ENCODE assay signal across 20 mouse cellular contexts in the genomic region with DNA sequence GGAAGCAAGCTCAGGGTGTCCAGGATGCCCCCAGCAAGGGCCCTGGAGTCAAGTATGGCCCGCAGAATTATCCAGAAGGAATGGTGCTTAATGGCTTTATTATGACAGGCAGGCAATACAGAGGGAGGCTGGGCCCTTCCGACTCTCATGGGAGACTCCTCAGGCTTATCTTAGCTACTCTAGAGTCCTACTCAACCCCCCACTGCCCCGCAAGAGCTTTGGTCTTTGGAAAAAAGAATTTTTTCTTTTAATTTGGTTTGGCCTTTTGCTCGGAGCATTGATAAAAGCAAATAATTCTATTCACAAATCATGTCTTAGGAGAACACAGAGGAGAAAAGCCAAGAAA. TPM values are rescaled to one million over a fixed set of nuclear protein-coding genes. Genes with fewer than 3 reads are reported as not detected.
DNase-seq lines count a peak whose midpoint lies in the region; ATAC-seq lines count a peak whose summit lies in the region.
"Had no signal": no experiment of that assay in that cellular context is flagged by ENCODE, and none has a peak within 500 bp of the region (broad histone marks: within the 10 kb centered on the region; RNA-seq: fewer than 3 reads in every experiment).

No protein-coding gene starts in this region.

- WGBS in hindbrain, embryonic 10.5 days, result 61% methylated on average over 4 of the region's 4 CpGs
- 48% methylated on average over 4 of the region's 4 CpGs for WGBS in hindbrain, embryonic 14.5 days
- WGBS in lung, embryonic 16.5 days, result 13% methylated on average over 4 of the region's 4 CpGs

- DNase-seq in hindbrain, embryonic 10.5 days (ENCODE audit: low spot score), result no peak
- DNase-seq in hindbrain, embryonic 14.5 days (ENCODE audit: low spot score), result no peak
- DNase-seq in kidney, postnatal 10 days, result peak; percentile 32
- DNase-seq in kidney, adult 18-20 months, result no peak
- DNase-seq in lung, postnatal 4 days, result no peak
- DNase-seq in spleen, postnatal 14 days (ENCODE audit: low spot score in 2 of 2), result no peak
- DNase-seq: adrenal gland, adult 8-10 months; B cell, adult 2 months; cerebellum, adult 11 months; embryo, embryonic 11 days; gastrocnemius, adult 2 months; gastrocnemius, postnatal 25 days had no signal

- H3K4me1 ChIP-seq in hindbrain, embryonic 10.5 days (replicated peaks), result peaks cover 25% of the 10 kb centered on the region
- no peaks in the 10 kb centered on the region for H3K4me1 ChIP-seq in hindbrain, embryonic 14.5 days (replicated peaks; ENCODE audit: control insufficient read depth, insufficient read depth, low read length)
- peaks cover 8% of the 10 kb centered on the region for H3K4me1 ChIP-seq in lung, embryonic 16.5 days (replicated peaks; ENCODE audit: control insufficient read depth, insufficient read depth, low read length)
- H3K4me1 ChIP-seq: embryonic facial prominence, embryonic 15.5 days had no signal

- no peaks in the 10 kb centered on the region; the same call in 1 of the 2 replicates for H3K27me3 ChIP-seq in hindbrain, embryonic 10.5 days (ENCODE audit: insufficient read depth, poor library complexity, severe bottlenecking)
- no peaks in the 10 kb centered on the region for H3K27me3 ChIP-seq in hindbrain, embryonic 14.5 days (ENCODE audit: control insufficient read depth, insufficient read depth, low read length)
- H3K27me3 ChIP-seq in lung, embryonic 16.5 days (ENCODE audit: control insufficient read depth, insufficient read depth, low read depth, low read length), result no peaks in the 10 kb centered on the region
- H3K27me3 ChIP-seq: embryonic facial prominence, embryonic 15.5 days; heart, embryonic 12.5 days had no signal

- H3K4me2 ChIP-seq in hindbrain, embryonic 14.5 days (replicated peaks), result no peak overlapping the region
- H3K4me2 ChIP-seq in lung, embryonic 16.5 days (ENCODE audit: low read depth, low read length), result no peak overlapping the region
- H3K4me2 ChIP-seq: embryonic facial prominence, embryonic 15.5 days; heart, embryonic 12.5 days had no signal

- no peak for ATAC-seq in hindbrain, embryonic 14.5 days (ENCODE audit: low FRiP score)
- 0 out of 2 replicates have a peak, but pooled peaks have one; percentile 10 for ATAC-seq in lung, embryonic 16.5 days (ENCODE audit: low read depth)
- ATAC-seq: CD4-positive, CD25-positive, alpha-beta regulatory T cell, adult 4 months; forebrain, embryonic 14.5 days had no signal

- H3K9me3 ChIP-seq in hindbrain, embryonic 10.5 days, result no peaks in the 10 kb centered on the region
- no peaks in the 10 kb centered on the region for H3K9me3 ChIP-seq in hindbrain, embryonic 14.5 days (ENCODE audit: control insufficient read depth, low read length)
- no peaks in the 10 kb centered on the region for H3K9me3 ChIP-seq in lung, embryonic 16.5 days (ENCODE audit: control insufficient read depth, low read length)
- H3K9me3 ChIP-seq: embryonic facial prominence, embryonic 15.5 days; forebrain, embryonic 10.5 days; heart, embryonic 12.5 days had no signal

- H3K27ac ChIP-seq in hindbrain, embryonic 10.5 days, result peak overlapping the region; percentile 29; the same call in 1 of the 2 replicates
- H3K27ac ChIP-seq in hindbrain, embryonic 14.5 days, result no peak overlapping the region
- peak overlapping the region; percentile 30; the same call in 1 of the 2 replicates for H3K27ac ChIP-seq in lung, embryonic 16.5 days (ENCODE audit: low read length)
- H3K27ac ChIP-seq: embryonic facial prominence, embryonic 15.5 days; forebrain, embryonic 10.5 days; gastrocnemius, adult 2 months had no signal

- H3K9ac ChIP-seq in hindbrain, embryonic 14.5 days, result no peak overlapping the region
- no peak overlapping the region for H3K9ac ChIP-seq in lung, embryonic 16.5 days (ENCODE audit: low read length)
- H3K9ac ChIP-seq: embryonic facial prominence, embryonic 15.5 days; heart, embryonic 12.5 days had no signal

- H3K36me3 ChIP-seq in hindbrain, embryonic 10.5 days, result no peaks in the 10 kb centered on the region
- no peaks in the 10 kb centered on the region for H3K36me3 ChIP-seq in hindbrain, embryonic 14.5 days (replicated peaks; ENCODE audit: control insufficient read depth, insufficient read depth)
- no peaks in the 10 kb centered on the region for H3K36me3 ChIP-seq in lung, embryonic 16.5 days (ENCODE audit: control insufficient read depth, insufficient read depth, low read length)
- H3K36me3 ChIP-seq: embryonic facial prominence, embryonic 15.5 days; forebrain, embryonic 10.5 days; G1E; heart, embryonic 12.5 days had no signal

- no peak overlapping the region for H3K4me3 ChIP-seq in hindbrain, embryonic 10.5 days
- H3K4me3 ChIP-seq in hindbrain, embryonic 14.5 days (replicated peaks; ENCODE audit: low read length), result no peak overlapping the region
- no peak overlapping the region for H3K4me3 ChIP-seq in lung, embryonic 16.5 days (ENCODE audit: low read length)
- H3K4me3 ChIP-seq: embryonic facial prominence, embryonic 15.5 days; erythroblast, embryonic 14.5 days; forebrain, embryonic 10.5 days; gastrocnemius, adult 2 months; heart, embryonic 12.5 days had no signal

RNA-seq across cellular contexts. Expression of gene Adamts18, which starts 11.0 kb away (rescaled TPM):
- polyA plus RNA-seq in hindbrain, embryonic 10.5 days (2016; fragmentation: Nextera tagmentation; extraction: Ambion mirVana), result 0.73 and 1.0 TPM in 2 replicates
- 2.3 and 2.7 TPM in 2 replicates for polyA plus RNA-seq in hindbrain, embryonic 14.5 days (2014; fragmentation: Nextera tagmentation; extraction: Ambion mirVana)
- 8.4 and 9.0 TPM in 2 replicates for polyA plus RNA-seq in lung, embryonic 16.5 days (2015; fragmentation: Nextera tagmentation; extraction: Ambion mirVana)
- polyA plus RNA-seq: CD4-positive, CD25-positive, alpha-beta regulatory T cell, adult 4 months; erythroblast, embryonic 14.5 days; G1E had no signal
